Mouse (Mus musculus) regulatory T cell (primary cell): ENCODE data around the gene Dhx33.

Experiments used
- in situ Hi-C: fragments of 300-600 bp; cut with MboI, MseI; formaldehyde crosslinking; loops from one replicate; pipeline ENCODE4 v1.15.1; 2025; ENCODE audit warnings: high pct_unique_total_duplicates

Dhx33 gene

GRCm38 (mm10) chr11:71001167-71001566 is 3.1 kb downstream of the Dhx33 start:
- in situ Hi-C loops = loop anchor here (25.0 kb wide), 2 partner anchors 1036 to 1436 kb away; partner anchors contain the start of genes Aipl1, Ggt6, Mybbp1a and Pimreg

- in situ Hi-C loops = no loop called here
These were observed 21.5 kb downstream of the Dhx33 start, which contains the start of gene C1qbp for GRCm38 (mm10) chr11:70982557-70983228. C1qbp (minus strand) TSS chr11:70983026.

GRCm38 (mm10) chr11:70982030-70982429 is 22.2 kb downstream of the Dhx33 start:
- in situ Hi-C loops = no loop called here

- in situ Hi-C loops = no loop called here
These were observed 23.3 kb downstream of the Dhx33 start for GRCm38 (mm10) chr11:70980751-70981510.

- in situ Hi-C loops = no loop called here
These were observed 24.0 kb downstream of the Dhx33 start for GRCm38 (mm10) chr11:70980232-70980631.

- in situ Hi-C loops = no loop called here
These were observed 26.9 kb downstream of the Dhx33 start for GRCm38 (mm10) chr11:70977293-70977692.

- in situ Hi-C loops = no loop called here
These were observed 29.0 kb downstream of the Dhx33 start for GRCm38 (mm10) chr11:70975193-70975592.

GRCm38 (mm10) chr11:70973947-70974346 is 30.3 kb downstream of the Dhx33 start:
- in situ Hi-C loops = no loop called here

- in situ Hi-C loops = no loop called here
These were observed 31.7 kb downstream of the Dhx33 start for GRCm38 (mm10) chr11:70972586-70972985.

- in situ Hi-C loops = no loop called here
These were observed 33.4 kb downstream of the Dhx33 start for GRCm38 (mm10) chr11:70970560-70971540.

- in situ Hi-C loops = no loop called here
These were observed 34.2 kb downstream of the Dhx33 start, which contains the start of the genes Nup88 and Rpain for GRCm38 (mm10) chr11:70969821-70970559. Nup88 (minus strand) TSS chr11:70969973. Rpain (plus strand) TSS chr11:70970213.

GRCm38 (mm10) chr11:70969271-70969794 is 34.9 kb downstream of the Dhx33 start:
- in situ Hi-C loops = no loop called here

GRCm38 (mm10) chr11:70964222-70964907 is 39.9 kb downstream of the Dhx33 start:
- in situ Hi-C loops = no loop called here

- in situ Hi-C loops = no loop called here
These were observed 43.3 kb downstream of the Dhx33 start for GRCm38 (mm10) chr11:70960786-70961554.

GRCm38 (mm10) chr11:70954711-70955110 is 49.5 kb downstream of the Dhx33 start:
- in situ Hi-C loops = no loop called here

GRCm38 (mm10) chr11:70944935-70945817 is 59.1 kb downstream of the Dhx33 start:
- in situ Hi-C loops = no loop called here

- in situ Hi-C loops = no loop called here
These were observed 60.6 kb downstream of the Dhx33 start for GRCm38 (mm10) chr11:70943651-70944050.

- in situ Hi-C loops = no loop called here
These were observed 61.6 kb downstream of the Dhx33 start for GRCm38 (mm10) chr11:70942596-70942995.
